Mouse (Mus musculus) gastrocnemius, postnatal 4 days (tissue): ENCODE results near the gene Acan. TPM values are rescaled to one million over a fixed set of nuclear protein-coding genes. Genes with fewer than 3 reads are reported as not detected.

Source experiments
- DNase-seq, 2 experiments: peaks; one replicate each; pipeline ENCODE4 v3.0.0; 2021 to 2022; ENCODE audit warnings: low spot score in 2 of 2, mixed read lengths in 2 of 2
- long read RNA-seq, 2 experiments: library from polyadenylated mRNA; stranded (forward); transcript quantifications; one replicate each; pipeline ENCODE4 v2.0.0; 2021
- total RNA-seq, 2 experiments: library from RNA; stranded (reverse); gene quantifications; 2 replicates each; pipeline ENCODE4 v1.2.3; 2021

Acan gene
- total RNA-seq = 1 to 10 TPM; 6.7 to 7.9 TPM
- long read RNA-seq, experiment 1, partial matches to known transcripts = 3 of 5 reads
- long read RNA-seq, experiment 1, other reads (novel, unspliced or antisense) = 2 of 5 reads
- long read RNA-seq, experiment 2, partial matches to known transcripts = 4 of 5 reads
- long read RNA-seq, experiment 2, other reads (novel, unspliced or antisense) = 1 of 5 reads

DNA sequence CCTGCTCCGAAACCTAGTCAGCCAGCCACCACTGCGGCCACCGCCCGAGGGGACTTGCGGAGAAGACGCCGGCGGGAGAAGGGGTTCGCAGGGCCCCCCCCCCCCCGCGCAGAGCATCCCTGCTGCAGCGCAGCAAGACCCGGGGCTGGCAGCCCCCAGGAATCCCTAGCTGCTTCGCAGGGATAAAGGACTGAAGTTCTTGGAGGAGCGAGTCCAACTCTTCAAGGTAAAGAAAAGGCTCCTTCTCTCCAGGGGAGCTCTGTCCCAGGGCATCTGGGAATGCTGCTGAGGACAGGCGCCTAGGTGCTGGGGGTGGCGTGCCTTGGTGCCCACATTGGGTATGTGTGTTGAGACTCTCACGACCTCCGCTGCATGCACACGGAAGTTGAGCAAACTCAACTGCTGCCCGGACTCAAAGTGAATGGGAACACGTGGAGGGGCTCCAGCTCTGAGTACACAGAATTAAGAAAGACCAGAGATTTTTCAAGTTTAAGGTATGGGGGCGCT is at the start of gene Acan:
Acan (plus strand) TSS at position 101 of the 507 bp plus-strand sequence.
- no peak for DNase-seq

DNA sequence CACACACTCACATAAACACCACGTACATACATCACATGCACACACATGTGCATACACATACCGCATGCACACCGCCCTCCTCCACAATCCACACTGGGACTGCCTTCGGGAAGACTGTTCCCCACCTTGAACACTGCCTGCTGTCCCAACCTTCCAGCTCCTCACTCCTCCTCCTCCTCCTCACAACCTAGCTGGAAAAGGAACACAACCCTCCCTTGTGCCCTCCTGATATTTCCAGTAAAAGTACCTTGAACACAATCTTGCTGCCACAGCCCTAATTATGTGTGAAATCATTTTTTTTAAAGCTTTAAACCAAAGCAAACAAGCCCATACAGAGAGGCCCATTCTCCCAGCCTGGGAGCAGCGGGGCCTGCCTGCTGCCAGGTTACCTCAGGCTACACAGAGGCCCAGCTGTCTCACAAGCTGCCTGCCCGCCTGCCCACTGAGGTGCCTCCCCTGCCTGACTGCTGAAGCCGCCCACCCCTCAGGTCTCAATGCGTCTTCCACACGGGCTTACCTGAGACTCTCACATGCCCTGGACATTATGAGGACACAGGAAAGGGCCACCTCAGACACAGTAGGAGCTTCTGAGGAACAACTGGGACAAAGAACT is 31.9 kb upstream of the Acan start:
- DNase-seq = no peak

DNA sequence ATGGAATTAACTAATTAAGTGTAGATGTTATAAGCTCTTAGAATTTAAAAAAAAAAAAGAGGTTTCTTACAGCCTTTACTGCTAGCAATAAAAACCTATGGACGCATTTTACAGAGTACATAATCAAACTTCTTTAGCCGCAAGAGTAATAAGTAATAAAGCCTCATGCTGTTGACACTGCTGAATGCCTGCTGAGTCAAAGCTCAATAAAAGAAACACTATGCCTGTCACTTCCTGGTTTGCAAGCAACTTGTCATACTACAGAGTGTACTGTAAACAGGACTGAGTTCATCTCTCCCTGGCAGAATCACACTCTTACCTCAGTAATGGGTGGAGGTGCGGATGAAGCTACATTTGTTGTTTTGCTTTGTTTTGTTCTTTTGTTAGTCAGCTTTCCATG is 24.1 kb upstream of the Acan start:
- no peak for DNase-seq

DNA sequence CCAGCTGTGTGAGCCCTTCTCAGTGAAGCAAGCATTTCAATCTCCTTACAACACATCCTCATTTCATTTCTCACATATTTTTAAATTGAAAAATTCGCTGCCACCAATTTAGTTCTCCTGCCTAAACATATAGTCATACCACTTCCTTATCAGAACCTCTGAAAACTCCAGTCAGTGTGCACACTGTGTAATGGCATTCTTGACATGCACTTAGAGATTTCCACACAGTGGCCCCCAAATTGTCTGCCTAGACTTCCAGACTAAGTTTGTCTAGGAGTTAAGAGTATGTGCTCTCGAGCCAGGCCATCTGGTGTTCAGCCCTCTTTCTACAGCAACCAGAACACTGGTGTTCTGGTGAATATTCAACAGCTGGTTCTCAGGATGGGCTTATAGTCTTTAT is 19.5 kb upstream of the Acan start:
- no peak for DNase-seq

DNA sequence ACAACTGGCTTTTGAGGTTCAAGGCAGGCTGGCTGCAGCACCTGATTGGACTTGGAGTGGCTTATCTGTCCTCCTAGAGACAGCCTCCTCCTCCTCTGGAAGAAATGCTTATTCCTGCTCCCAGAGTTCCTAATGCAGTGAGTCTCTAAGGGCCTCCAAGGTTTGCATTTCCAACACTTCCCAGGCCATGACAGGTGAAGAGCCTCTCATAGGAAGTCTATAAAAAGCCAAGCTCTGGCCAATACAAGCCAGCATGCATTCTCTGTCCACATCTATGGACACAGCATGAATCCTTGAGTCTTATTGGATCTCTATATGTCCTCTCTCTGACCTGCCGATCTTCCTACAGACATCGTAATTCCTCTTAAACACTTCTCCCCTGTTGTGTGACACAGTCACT is 18.8 kb upstream of the Acan start:
- no peak for DNase-seq

DNA sequence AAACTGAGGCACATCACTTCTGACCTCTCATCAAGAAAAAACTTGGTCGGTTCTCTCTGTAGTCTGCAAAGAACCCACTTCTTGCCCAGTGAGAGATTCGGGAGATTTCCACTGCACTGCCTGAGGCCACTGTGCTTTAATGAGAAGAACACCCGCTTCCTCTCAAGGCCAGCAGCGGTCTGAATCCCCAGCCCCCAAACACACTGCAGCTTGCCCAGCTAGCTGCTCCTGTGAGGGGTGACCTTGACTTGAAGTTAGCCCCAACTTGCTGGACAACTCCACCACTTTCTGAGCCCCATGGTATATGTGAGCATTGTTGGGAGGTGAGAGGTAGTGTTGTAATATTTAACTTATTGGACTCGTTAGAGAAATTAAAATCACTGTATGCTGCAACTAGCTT is 1.2 kb upstream of the Acan start:
- DNase-seq = no peak

DNA sequence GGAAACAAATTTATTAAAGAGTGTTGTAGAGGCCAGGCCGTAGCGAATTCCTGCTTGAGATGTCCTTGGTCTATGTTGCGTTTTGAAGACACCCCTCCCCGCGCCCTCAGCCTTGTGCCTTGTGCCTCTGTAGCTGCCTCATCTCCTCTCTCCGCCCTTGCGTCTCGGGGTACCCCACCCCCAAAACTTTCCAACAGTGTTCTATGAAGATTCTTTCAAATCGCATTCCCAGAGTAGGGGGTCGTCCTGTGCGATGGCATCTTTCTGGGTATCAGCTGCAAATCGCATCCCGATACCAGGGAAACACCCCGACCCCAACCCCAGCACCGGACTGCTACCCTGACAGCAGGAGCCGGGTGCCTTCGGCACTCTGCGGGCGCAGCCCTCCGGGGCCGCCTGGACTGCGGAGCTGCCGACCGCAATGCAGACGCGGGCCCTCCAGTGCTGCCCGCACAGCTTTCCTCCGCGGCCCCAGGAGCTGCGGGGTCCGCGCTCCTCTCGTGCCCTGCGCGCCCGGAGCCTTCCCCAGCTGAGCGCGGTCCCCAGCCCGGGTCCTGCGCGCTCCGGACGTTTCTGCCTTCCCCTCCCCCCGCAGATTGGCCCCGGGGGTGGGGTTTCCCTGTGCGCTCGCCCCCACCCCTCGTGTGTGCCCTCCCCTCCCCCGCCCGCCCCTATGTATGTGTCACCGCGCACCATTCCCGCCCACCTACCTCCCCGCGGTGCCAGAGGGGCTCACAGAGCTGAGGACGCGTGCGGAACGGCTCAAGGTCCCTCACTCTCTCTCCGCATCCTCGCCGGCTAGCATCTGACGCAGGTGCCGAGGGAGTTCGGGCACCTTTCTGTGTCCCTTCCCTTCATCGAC is 531 bp upstream of the Acan start:
- DNase-seq = peak in 1 of 2 experiments; percentile 14

DNA sequence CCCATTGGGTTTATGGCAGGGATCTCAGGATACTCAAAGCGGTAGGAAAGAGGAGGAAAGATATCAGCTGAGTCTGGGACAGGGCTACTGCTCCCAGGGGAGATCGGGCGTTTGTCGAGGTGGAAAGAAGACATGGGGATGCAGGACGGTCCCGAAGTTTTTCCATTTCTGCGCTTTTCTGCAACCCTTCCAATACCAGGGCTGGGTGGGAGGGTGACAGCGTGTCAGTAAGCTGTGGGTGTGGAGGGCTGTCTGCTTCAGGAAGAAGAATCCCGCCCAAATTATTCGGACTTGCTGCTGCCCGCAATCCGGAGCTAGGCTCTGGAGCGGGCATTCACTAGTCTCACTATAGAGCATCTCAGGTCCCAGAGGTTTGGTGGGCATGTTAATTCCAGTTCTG is 828 bp downstream of the Acan start:
- DNase-seq = no peak

DNA sequence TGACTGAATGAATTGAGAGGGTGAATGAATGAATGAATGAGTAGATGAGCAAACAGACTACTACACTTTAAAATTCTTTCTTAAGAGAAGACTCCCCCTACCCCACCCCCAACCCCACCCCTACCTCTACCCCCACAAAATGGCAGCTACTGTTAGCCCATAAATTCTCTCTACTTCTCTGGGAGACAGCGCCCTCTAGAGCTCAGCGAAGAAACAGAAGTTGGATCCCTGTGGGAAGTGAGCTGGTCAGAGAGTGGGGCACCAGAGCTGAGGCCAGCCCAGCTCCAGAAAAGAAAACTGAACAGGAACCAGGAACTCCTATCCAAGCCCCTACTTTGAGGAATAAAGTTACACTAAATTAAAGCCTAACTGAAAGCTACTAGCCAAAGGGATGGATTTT is 5.3 kb downstream of the Acan start:
- no peak for DNase-seq

DNA sequence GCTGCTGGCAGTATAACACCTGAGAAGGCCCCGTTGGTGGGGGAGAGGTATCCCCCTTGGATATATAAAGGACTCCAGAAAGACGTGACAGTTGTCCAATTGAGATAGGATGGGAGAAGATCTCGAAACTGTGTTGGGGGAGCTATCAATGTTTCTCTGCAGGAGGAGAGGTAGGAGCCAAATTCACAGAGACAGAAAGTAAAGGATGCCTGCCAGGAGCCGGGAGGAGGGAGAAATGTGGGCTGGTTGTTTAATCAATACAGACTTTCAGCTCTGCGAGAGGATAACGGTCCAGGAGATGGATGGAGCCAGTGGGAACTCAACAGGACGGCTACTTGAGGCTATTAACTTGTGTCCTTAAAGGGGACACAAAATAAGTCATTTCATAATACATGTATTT is 14.2 kb downstream of the Acan start:
- DNase-seq = no peak

DNA sequence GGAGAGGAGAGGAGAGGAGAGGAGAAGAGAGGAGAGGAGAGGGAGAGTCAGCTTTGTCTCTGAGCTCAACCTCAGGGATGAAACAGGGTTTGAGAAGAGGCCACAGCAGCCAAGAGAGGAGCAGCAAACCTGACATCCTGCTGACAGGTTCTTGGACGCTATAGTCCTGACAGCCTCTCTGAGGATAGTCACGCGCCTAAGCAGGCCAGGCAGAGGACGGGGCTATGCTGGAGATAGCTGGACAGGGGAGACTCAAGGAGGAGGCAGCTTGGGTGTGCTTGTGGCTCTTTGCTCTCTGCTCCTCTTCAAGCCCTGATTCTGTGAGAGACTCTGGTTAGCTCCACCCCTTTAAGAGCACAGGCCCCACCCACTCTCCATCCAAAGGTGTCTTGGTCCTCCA is 14.9 kb downstream of the Acan start:
- no peak for DNase-seq

DNA sequence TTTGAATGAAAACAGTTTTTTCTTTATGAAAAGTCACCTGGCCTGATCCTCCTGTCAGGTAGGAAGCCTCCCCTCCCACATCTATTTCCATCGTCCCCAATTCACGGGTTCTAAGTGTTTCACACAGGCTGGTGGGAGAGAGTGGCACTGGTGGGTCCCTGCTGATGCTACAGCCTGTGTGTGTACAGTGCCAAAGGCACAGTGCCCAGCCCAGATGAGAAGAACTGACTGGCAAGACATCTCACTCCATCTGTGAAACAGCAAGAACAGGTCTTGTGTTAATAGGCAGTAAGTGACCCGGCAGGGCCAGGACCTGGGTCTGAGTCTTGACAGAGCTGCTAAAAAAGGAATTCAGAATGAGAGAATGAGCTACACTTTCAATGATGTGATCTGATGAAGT is 25.9 kb downstream of the Acan start:
- DNase-seq = no peak

DNA sequence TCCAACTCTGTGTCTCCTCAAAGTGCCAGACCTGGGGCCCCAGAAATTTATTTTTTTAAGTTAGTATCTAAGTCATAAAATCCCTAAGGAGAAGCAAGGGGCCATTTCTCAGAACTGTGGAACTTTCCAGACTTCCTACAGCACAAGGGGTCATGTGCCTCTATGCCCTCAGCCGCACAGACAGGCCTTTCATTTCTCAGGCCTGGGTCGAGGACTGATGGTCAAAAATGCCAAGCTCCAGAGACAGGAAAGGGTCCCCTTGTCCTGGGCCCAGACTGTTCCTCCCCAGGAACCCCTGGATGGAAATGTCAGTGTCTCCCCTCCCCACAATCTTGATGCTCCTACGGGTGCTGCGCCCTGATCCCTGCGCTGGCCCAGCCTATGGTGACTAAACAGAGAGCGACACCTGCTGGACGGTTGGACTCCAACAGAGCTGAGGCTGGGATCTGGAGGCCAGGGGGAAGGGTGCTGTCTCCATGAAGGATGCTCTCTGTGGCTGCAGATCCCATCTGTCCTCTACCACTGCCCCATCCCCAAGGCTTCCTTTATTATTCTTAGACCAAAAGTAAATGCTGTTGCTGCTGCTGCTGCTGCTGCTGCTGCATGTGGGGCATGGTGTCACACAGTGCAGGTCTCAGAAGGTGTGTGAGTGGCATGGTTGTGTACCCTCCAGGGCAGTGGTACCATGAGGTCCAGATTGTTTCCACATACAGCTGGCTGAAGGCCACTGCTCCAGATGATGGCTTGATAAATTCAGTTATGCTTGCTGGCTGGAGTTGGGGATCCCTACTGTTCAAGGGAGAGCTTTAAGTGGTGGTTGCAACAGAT is 27.5 kb downstream of the Acan start:
- DNase-seq = peak; percentile 56 to 75

DNA sequence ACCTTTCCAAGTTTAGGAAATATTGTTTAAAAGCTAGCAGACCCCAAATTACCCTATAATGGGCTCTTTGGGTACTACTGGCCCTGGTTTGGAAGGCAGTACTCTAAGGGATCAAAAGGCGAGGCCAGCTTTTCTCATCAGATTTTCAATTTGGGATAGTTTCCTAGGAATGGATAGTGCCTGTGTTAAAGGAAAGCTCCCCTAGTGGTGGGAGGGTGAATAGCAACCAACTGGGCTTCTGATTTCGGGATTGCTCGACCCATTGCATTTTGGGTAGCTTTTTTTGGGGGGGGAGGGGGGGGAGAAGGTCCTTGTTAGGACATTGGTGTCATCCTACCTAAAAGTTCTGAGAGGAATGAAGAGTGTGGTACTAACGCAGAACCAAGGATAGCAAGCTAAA is 35.8 kb downstream of the Acan start:
- no peak for DNase-seq

DNA sequence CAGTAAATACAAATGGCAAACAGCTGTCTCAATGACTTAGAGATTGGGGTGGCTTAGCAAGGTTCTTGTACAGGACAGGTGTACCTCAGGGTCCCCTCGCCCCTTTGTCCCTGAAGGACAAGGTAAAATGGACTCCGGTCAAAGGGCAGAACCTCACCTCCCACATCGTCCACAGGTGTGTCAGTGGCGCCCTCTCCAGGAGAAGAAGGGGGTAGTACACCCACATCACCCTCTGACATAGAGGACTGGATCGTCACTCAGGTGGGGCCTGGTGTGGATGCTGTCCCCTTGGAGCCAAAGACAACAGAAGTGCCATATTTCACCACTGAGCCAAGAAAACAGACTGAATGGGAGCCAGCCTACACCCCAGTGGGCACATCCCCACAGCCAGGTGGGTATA is 43.2 kb downstream of the Acan start:
- no peak for DNase-seq

DNA sequence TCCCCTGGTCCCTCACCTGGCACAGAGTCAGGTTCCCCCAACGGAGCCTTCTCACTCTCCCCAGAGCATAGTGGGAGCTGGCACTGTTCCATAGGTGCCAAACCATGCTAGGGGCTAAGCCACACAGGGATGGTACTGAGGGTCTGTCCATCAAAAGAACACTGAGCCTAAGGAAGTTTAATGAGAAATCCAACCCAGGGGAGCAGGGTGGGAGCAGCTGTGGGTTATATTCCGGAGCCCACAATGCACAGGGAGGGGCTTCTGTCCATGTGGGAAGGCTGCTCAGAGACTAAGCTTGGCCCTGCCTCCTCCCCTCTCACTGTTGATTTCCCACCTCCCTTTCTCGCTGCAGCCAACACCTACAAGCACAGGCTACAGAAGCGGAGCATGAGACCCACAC is 60.6 kb downstream of the Acan start:
- no peak for DNase-seq

DNA sequence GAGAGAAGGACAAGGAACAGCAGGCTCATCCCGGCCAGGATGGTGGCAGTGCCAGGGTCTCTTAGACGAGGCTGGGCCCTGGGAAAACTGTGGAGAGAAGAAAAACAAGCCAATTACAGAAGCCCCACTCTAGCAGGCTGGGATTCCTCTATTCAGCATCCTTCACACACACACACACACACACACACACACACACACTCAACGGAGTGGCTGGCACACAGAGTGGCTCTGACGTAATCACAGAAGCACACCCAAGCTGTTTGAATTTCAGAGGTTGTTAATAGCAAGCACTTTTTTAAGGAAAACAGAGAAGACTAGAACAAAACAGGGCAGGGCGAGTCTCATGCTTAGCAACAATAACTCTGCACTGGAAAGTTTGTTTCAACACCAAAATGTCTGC is 70.2 kb downstream of the Acan start:
- DNase-seq = no peak

DNA sequence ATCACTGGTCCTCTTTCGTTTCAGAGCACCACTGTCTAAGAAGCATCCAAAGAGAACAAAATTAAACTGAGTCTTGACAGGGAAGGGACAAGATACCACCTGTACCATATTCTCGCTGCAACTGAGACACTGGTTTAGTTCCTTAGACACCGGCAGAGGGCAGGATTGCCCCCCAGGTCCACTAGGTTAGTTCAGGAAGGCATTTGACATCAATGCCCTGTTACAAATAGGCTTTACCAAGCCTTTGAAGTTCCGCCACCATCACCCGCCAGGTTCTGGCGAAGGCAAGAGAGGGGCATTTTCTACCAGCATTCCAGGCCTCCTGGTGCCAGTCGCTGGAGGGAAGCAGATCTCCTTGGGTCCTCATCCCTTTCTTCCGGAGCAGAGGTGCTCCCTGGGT is 76.6 kb downstream of the Acan start:
- no peak for DNase-seq

DNA sequence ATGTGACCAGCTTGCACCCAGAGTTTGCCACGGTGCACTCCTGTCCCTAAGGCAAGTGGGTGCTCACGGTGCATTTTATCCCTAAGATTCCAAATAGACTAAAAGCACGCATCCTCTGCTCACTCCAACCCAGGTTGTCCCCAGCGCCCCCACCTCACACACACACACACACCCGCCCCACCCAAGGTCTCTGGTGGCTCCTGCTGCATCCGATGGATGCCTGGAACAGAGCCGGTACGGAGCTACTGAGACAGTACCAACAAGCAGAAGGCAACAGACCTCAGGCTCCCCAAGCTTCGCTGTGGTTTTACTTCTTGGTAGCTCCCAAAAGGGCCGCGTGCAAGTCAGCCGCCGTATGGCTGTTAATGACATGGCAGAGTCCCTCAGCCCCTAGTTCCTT is 77.1 kb downstream of the Acan start:
- DNase-seq = no peak

DNA sequence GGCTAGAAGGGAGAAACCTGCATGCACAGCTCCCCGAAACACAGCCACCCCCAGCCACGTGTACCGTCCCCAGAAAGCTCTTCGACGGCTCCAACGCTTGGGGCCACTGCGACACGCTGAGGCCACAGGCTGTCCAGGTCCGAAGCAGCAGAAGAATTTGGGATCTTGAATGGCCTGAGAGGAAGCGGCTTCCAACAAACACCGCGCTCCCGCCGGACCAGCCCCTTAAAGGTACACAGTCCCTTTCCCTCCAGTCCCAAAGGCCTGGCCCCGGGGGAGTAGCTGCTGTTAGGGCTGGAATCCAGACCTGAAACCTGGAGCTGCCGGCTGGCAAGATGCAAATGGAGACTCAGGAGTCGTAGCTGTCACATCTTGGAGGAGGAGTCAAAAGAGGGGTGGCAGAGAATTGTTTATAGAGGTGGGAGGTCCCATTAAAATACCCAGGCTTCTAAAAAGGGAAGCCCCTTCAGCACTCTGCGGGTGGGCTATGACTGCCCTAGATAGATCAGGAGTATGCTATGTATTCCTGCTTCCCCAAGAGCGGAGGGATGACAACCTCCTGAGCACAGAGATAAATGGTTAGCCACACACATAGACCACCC is 77.7 kb downstream of the Acan start, which contains the start of gene Hapln3:
Hapln3 (minus strand) TSS at position 176 of the 602 bp plus-strand sequence.
- DNase-seq = no peak

DNA sequence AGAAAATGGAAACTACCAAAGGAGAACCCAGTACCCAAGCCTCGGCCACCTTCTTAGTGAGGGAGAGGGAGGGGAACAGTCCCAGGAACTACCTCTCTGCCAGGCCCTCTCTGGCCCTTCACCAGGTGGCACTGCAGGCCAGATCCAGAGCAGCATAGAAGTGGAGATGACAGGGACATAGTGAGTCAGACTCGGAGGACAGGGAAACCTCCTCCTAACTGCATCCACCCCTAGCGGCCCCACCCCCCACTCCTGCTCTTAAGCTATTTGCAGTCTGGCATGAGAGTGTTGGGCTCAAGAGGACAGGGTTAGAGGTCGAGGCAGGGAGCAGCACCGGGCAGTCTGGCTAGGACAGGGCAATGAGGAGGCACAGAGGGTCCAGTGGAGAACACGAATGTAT is 80.1 kb downstream of the Acan start:
- DNase-seq = no peak
